In genomic region chr9:55150279-55150726, GRCm38 (mm10) we compare ENCODE assay signal across 7 mouse cellular contexts. TPM values are rescaled to one million over a fixed set of nuclear protein-coding genes. Genes with fewer than 3 reads are reported as not detected.
DNase-seq lines count a peak whose midpoint lies in the region; ATAC-seq and TF ChIP-seq lines count a peak whose summit lies in the region.

No protein-coding gene starts in this region.

- H3K4me1 ChIP-seq in forebrain, embryonic 13.5 days: peaks cover 27% of the 10 kb centered on the region
- H3K4me1 ChIP-seq in limb, embryonic 13.5 days: peaks cover 16% of the 10 kb centered on the region
- H3K4me1 ChIP-seq in midbrain, embryonic 15.5 days: peaks cover 27% of the 10 kb centered on the region

- H3K9ac ChIP-seq in forebrain, embryonic 13.5 days: peak overlapping the region; percentile 94
- H3K9ac ChIP-seq in limb, embryonic 13.5 days: peak overlapping the region; percentile 92
- peak overlapping the region; percentile 92 for H3K9ac ChIP-seq in midbrain, embryonic 15.5 days

- peak in 1 of 2 experiments; percentile 26 for DNase-seq in left cerebral cortex, adult 2 months (ENCODE audit: extremely low spot score in 1 of 2, low spot score in 2 of 2)
- DNase-seq in left cerebral cortex, postnatal 10 days (ENCODE audit: extremely low spot score in 1 of 2, low spot score in 2 of 2): no peak
- DNase-seq in cerebellum, adult 18-20 months: peak; percentile 67 to 69
- no peak for DNase-seq in MN1 (ENCODE audit: low spot score)

- no peaks in the 10 kb centered on the region for H3K27me3 ChIP-seq in forebrain, embryonic 13.5 days
- H3K27me3 ChIP-seq in limb, embryonic 13.5 days: no peaks in the 10 kb centered on the region
- no peaks in the 10 kb centered on the region for H3K27me3 ChIP-seq in midbrain, embryonic 15.5 days (replicated peaks)

- H3K4me3 ChIP-seq in left cerebral cortex, adult 2 months: peak overlapping the region; percentile 74
- H3K4me3 ChIP-seq in forebrain, embryonic 13.5 days: peak overlapping the region; percentile 95
- H3K4me3 ChIP-seq in limb, embryonic 13.5 days: peak overlapping the region; percentile 95
- peak overlapping the region; percentile 99 for H3K4me3 ChIP-seq in midbrain, embryonic 15.5 days

- no peak for TF ChIP-seq CTCF in left cerebral cortex, adult 2 months (IDR thresholded peaks at IDR 0.05)

- ATAC-seq in forebrain, embryonic 13.5 days: no peak
- ATAC-seq in limb, embryonic 13.5 days (ENCODE audit: low FRiP score, low read depth): no peak
- ATAC-seq in midbrain, embryonic 15.5 days (replicated peaks): no peak

- WGBS in forebrain, embryonic 13.5 days: 2% methylated on average over 13 of the region's 13 CpGs
- 3% methylated on average over 13 of the region's 13 CpGs for WGBS in limb, embryonic 13.5 days
- WGBS in midbrain, embryonic 15.5 days: 2% methylated on average over 13 of the region's 13 CpGs

- no peaks in the 10 kb centered on the region for H3K36me3 ChIP-seq in forebrain, embryonic 13.5 days (ENCODE audit: poor library complexity, severe bottlenecking)
- H3K36me3 ChIP-seq in limb, embryonic 13.5 days: no peaks in the 10 kb centered on the region
- H3K36me3 ChIP-seq in midbrain, embryonic 15.5 days (replicated peaks): no peaks in the 10 kb centered on the region

- intact Hi-C loops in left cerebral cortex, adult 2 months (cut with DNase I): loop anchor here (5.0 kb wide), 1 partner anchor 242 kb away; no protein-coding TSS in a partner anchor
- intact Hi-C loops in left cerebral cortex, postnatal 10 days (cut with DNase I): no loop called here

- peak overlapping the region; percentile 91 for H3K4me2 ChIP-seq in forebrain, embryonic 13.5 days
- H3K4me2 ChIP-seq in limb, embryonic 13.5 days (replicated peaks): peak overlapping the region; percentile 77
- peak overlapping the region; percentile 93 for H3K4me2 ChIP-seq in midbrain, embryonic 15.5 days

- H3K9me3 ChIP-seq in forebrain, embryonic 13.5 days (replicated peaks): no peaks in the 10 kb centered on the region
- no peaks in the 10 kb centered on the region for H3K9me3 ChIP-seq in limb, embryonic 13.5 days
- H3K9me3 ChIP-seq in midbrain, embryonic 15.5 days: no peaks in the 10 kb centered on the region

- H3K27ac ChIP-seq in left cerebral cortex, adult 2 months: peak overlapping the region; percentile 91
- H3K27ac ChIP-seq in forebrain, embryonic 13.5 days: no peak overlapping the region
- no peak overlapping the region for H3K27ac ChIP-seq in limb, embryonic 13.5 days
- H3K27ac ChIP-seq in midbrain, embryonic 15.5 days: peak overlapping the region; percentile 88

RNA-seq across cellular contexts. Expression of gene Ube2q2, which starts 1.6 kb away (rescaled TPM):
- total RNA-seq in left cerebral cortex, adult 2 months (2021): 10 to 100 TPM; 67.7 to 72.5 TPM
- total RNA-seq in left cerebral cortex, postnatal 10 days (2021): 10 to 100 TPM; 45.5 to 47.8 TPM
- 25.7 and 32.0 TPM in 2 replicates for polyA plus RNA-seq in forebrain, embryonic 13.5 days (2015; fragmentation: Nextera tagmentation; extraction: Ambion mirVana)
- 39.0 and 39.3 TPM in 2 replicates for polyA plus RNA-seq in limb, embryonic 13.5 days (2015; fragmentation: Nextera tagmentation; extraction: Ambion mirVana)
- polyA plus RNA-seq in midbrain, embryonic 15.5 days (2015; fragmentation: Nextera tagmentation; extraction: Ambion mirVana): 39.3 and 40.3 TPM in 2 replicates

RNA-seq across cellular contexts. Expression of gene Fbxo22, which starts 58.4 kb away (rescaled TPM):
- total RNA-seq in left cerebral cortex, adult 2 months (2021): 10 to 100 TPM; 40.2 to 46.5 TPM
- 10 to 100 TPM; 47.5 to 48.6 TPM for total RNA-seq in left cerebral cortex, postnatal 10 days (2021)
- 86.9 and 90.2 TPM in 2 replicates for polyA plus RNA-seq in forebrain, embryonic 13.5 days (2015; fragmentation: Nextera tagmentation; extraction: Ambion mirVana)
- 63.6 and 63.7 TPM in 2 replicates for polyA plus RNA-seq in limb, embryonic 13.5 days (2015; fragmentation: Nextera tagmentation; extraction: Ambion mirVana)
- 83.4 and 89.1 TPM in 2 replicates for polyA plus RNA-seq in midbrain, embryonic 15.5 days (2015; fragmentation: Nextera tagmentation; extraction: Ambion mirVana)

Comparison
In these comparisons a context has a peak if more than half of its experiments do, and no peak if none do; other contexts are left out.
1. DNase-seq: peak in cerebellum, adult 18-20 months (2 of 2); none in left cerebral cortex, postnatal 10 days (0 of 2) and MN1 (single experiment).
2. H3K27ac ChIP-seq: peak in left cerebral cortex, adult 2 months (single experiment) and midbrain, embryonic 15.5 days (single experiment); none in forebrain, embryonic 13.5 days (single experiment) and limb, embryonic 13.5 days (single experiment).
3. Peak in every context shown above with its lines, with median percentiles within 50 percentile points of each other: H3K4me3 ChIP-seq, H3K4me2 ChIP-seq and H3K9ac ChIP-seq.